Mouse (Mus musculus) urinary bladder, postnatal 14 days (tissue): ENCODE data around the gene Ube2g2.
A peak's percentile ranks its signal among the peaks of the same experiment; 100 is the strongest.

Experiments
- DNase-seq: peaks from one replicate; pipeline ENCODE4 v3.0.0; 2021; ENCODE audit warnings: low spot score

The Ube2g2 gene

DNA sequence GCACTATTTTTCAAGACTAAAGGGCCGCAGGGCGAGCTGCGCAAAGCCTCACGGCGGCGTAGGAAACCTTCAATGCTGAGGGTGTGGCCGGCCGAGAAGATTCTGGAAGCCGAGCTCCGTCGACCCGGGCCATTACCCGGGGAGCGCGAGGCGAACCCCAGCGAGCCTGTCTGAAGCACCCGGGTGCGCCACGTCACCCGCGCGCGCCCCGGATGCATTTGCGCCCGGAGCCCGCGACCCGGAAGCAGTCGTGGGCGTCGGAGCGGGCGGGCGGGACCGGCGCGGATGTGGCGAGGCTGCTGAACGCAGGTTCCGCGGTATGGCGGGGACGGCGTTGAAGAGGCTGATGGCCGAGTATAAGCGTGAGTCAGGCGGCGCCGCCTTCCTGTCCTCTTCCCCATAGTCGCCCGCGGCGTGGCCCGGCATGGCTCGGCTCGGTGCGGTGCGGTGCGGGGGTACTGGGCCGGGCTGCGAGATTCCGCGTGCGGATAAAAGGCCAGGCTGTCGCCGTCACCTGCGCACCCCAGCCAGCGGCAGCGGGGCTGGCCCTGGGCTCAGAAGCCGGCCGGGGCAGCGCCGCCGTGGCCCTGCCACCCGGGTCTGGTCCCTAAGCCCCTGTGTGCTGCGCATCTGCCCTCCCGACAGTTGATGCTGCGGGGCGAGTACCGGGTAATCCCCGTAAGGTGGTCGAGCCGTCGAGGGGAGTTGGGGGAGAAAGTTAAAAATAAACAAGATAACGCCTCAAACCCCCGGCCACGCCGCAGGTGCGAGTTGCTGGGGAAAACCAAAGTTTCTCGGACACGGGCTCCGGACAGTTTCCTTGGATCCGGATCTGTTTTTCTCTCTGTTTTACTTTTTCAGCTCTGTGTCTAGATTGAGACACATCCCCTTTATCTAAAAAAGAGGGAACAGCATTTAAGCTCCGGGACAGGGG lies at the start of gene Ube2g2:
Gene Ube2g2 (plus strand): TSS at position 221 of the 934 bp plus-strand sequence.
- peak; percentile 93 for DNase-seq

DNA sequence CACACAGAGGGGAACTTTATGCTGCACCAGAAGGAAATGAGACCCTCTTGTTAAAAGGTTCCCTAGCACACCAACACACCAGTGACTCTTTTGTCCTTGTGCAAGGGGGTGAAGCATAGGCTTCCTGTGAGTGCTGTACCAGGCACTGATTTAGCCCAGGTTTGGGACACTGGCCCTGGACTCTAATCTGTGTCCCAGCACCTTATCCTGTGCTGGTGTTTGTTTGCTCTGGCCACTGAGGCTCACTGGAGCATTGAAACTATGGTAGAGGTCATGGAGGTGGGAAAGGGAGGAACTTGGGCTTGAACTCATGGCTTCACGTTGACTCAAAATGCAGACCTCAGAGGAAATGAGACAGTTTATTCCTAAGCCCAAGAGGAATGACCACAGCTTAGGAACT lies 48.9 kb upstream of the Ube2g2 start:
- no peak for DNase-seq

DNA sequence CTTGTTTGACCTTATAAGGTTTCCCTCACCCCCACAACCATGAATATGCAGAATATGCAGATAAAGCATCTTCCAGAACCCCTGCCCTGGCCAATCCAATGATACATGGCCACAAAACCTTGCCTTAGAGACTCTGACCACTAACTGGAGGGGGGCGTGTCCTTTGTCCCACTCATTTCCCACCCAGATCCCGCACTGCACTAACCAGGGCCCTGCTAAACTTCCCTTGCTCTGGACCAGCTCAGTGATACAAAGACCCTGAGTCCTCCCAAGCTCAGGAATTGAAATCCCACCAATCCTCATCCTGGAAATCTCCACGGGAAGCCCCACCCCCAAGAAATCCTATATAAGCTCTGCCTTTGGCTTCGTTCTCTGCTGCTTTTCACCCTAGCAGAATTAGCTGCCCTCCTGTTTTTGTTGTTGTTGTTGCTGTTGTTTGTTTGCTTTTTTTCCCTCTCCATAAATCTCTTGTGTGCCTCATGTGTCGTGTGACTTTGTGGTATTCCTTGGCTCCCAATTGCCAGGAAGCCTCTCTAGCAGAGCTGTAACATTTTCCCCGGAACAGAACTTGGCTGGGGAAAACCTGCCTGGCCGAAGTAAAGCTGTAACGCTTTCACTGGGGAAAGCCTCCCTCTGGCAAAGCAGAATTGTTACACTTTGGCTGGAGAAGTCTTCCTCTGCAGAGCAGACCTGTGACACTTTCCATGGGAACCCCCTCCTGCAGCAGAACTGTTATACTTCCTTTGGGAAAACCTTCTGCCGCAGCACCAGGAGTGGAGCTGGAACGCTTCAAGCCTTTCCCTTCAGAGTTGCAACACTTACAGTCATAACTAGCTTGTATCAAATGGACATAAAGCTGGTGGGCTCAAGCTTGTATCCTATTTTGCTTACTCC lies 41.8 kb upstream of the Ube2g2 start:
- no peak for DNase-seq

GRCm38 (mm10) chr10:77581023-77581407 lies 41.1 kb upstream of the Ube2g2 start:
- DNase-seq, result no peak

DNA sequence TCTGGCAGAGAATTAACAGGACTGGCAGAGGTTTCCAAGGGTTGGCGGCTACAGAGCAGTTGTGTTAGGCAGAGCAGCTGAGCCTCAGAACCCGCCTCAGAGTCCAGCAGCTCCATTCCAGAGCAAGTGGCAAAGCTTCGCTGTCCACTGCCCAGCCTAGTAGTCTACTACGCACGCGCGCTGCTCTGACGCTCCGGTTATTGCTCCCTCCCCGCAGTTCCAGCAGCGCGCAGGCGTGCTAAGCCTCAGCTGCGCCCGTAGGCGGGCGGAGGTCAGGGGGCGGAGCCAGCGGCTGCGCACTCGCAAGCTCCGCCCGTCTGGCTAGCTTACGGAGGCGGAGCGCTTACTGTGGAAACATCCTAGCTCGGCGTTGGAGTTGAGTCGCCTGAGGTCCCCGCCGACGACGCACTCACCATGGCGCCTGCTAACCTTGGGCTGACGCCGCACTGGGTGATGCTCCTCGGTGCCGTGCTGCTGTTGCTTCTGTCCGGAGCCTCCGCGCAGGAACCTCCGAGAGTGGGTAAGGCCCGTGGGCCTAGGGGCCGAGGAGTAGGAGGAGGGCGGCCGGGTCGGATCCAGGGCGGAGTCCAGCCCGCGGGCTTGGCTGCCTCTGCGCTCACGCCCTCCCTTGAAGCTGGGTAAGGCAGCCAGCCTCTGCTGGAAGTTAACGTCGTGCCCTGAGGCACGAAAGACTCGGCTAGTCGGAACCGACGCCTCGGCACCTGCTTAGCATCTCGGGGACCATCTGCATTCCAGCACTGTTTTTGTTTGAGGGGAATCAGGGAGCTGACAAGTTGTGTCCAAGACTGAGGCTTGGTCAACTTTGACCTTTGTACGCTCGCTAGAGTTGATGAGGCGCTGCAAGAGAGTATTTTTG lies 40.4 kb upstream of the Ube2g2 start, which contains the start of gene Pttg1ip:
Gene Pttg1ip (plus strand): TSS at position 313 of the 877 bp plus-strand sequence.
- peak; percentile 96 for DNase-seq

DNA sequence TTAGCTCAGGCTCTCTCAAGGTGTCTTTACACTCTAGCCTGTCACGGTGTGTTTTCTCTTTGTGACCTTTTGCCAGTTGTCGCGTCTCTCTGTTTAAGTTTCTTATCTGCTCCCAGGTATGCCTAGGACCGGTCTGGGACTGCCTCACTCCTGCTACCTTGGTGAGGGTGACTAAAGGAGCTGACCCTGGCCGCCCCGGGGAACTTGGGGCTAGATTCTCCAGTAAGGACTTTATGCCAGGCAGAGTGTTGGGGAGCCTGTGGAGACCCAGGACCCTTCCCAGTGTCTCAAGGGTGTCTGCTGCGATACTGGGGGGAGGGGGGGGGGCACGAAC lies 39.8 kb upstream of the Ube2g2 start:
- DNase-seq, result no peak

DNA sequence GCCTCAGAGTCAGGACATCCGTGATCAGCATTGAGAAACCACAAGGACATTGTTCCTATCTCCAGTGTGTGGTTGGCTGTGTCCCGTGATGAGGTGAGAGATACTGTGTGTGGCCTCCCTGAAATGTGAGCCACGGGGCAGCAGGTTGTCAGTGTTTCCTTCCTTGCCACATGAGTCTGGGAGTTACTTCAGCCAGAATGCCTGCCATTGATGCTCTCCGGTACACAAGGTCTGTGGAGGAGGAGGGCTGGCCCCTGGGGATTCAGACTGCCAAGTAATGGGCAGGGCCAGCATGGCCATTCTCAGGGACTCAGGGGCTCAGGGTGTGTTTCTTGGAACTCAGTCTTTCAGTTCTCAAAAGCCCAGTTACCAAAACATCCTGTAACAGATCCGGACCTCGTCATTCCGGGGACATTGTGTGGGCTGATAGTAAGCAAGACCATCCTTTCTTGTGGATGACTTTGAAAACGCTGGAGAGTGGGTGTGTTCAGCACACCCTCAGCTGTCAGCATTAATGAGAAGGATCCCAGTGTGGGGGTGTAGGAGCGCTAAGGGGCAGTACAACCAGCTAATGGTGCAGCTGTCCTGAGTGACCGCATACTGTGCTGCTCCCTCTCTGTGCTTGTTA lies 38.2 kb upstream of the Ube2g2 start:
- DNase-seq, result no peak

GRCm38 (mm10) chr10:77586637-77587036 lies 35.4 kb upstream of the Ube2g2 start:
- no peak for DNase-seq

DNA sequence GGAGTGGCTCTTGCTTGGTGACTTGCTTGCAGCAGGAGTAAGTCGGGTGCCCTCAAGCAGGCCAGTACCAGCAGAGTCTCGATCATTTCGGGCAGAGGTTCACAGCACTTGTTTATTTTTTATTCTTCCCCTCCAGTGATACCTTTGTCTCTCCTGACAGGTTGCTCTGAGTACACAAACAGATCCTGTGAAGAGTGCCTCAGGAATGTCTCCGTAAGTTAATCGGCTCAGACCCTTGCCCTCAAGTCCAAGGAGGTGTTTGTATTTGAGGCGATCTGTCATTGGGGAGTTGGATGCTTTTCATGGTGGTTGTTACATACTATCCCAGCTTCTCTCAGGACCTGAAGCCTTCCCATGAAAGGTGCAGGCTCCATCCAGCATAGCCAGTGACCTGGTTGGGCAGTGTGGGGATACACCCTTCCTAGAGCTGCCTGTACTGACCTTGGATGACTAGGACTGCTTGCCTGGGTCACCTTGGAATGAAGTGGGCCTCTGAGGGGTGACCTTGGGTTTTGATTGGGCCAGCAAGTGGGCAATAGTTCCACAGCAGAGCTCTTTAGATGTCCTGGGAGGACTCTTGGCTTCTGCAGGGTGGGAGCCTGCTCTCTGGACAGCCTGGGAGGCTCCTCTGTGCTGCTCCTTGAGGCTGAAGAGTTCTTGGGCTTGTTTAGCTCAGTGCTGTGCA lies 34.8 kb upstream of the Ube2g2 start:
- DNase-seq, result no peak

- no peak for DNase-seq
These were observed 34.0 kb upstream of the Ube2g2 start for GRCm38 (mm10) chr10:77588036-77588435.

DNA sequence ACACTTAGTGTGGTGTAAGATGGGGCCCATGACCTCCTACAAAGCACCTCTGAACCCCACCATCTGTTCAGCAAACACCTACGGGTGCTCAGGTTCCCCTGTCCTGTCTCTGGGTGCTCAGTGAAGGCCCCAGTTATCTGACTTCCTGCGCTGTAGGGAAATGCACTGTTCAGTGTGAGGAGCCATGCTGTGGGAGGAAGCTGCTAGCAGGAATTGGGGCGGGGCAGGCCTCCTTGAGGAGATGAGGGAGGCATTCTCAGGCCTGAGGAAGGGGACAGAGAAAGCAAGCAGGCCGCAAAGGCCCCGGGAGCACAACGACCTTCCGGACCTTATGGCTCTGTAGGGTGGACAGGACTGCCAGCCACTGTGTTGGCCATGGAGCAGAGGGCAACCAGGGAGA lies 33.0 kb upstream of the Ube2g2 start:
- DNase-seq, result no peak

GRCm38 (mm10) chr10:77589749-77590148 lies 32.3 kb upstream of the Ube2g2 start:
- no peak for DNase-seq

GRCm38 (mm10) chr10:77590812-77591211 lies 31.3 kb upstream of the Ube2g2 start:
- peak; percentile 66 for DNase-seq

- no peak for DNase-seq
These were observed 30.5 kb upstream of the Ube2g2 start for GRCm38 (mm10) chr10:77591546-77591945.

GRCm38 (mm10) chr10:77596060-77596459 lies 26.0 kb upstream of the Ube2g2 start:
- no peak for DNase-seq

- no peak for DNase-seq
These were observed 19.1 kb upstream of the Ube2g2 start for GRCm38 (mm10) chr10:77603021-77603420.

- no peak for DNase-seq
These were observed 18.0 kb upstream of the Ube2g2 start for GRCm38 (mm10) chr10:77604111-77604510.

DNA sequence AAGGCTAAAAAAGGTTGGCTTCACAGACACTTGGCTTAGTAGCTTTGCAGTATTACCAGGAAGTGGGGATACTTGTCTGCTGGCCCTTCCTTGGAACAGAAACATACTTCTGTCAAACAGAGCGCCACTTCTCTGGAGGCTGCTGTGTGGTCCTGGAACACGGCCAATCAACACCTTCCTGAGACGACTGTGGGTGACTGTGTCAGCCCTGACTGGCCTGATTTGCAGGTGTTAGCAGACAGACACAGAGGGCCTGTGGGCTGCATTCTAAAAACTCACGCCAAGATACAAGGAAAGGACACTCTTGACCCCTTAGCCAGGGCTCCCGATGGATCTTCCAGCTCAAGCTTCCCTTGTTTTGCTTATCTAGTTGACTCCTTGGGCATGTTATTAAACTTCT lies 17.1 kb upstream of the Ube2g2 start:
- DNase-seq, result no peak

DNA sequence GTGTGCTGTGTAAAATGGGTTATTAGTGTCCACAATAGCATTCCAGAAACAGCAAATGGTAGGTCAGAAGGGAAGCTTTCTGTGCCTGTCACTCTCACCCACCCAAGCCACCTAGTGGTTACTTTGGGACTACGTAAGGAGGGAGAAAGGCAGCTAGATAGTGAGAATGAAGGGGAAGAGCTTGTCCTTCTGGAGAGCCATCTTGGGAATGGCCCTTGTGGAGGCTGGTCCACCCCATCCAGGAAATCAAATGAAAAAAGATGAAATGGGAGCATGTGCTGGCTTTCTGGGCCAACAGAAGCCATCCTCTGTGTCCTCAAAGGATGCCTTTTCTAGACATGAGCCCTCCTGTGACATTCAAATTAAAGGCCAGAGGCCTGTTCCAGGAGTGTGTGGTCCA lies 16.7 kb upstream of the Ube2g2 start:
- DNase-seq, result no peak

- DNase-seq, result peak; percentile 99
These were observed 15.9 kb upstream of the Ube2g2 start, which contains the start of the genes Sumo3 and Gm49325 for GRCm38 (mm10) chr10:77605908-77606826. TSS of gene Sumo3 (plus strand) at chr10:77606097. TSS of gene Gm49325 (plus strand) at chr10:77606197.
